Mouse (Mus musculus) embryonic facial prominence, embryonic 10.5 days (tissue): ENCODE data around the gene Ago1. TPM values are rescaled to one million over a fixed set of nuclear protein-coding genes. Genes with fewer than 3 reads are reported as not detected.

Source experiments
- DNase-seq: peaks from one replicate; pipeline ENCODE4 v3.0.0-alpha.2; 2017; ENCODE audit warnings: low spot score
- H3K27ac ChIP-seq: fragments of 300-500 bp; sonication (generic); replicated peaks from 2 replicates; pipeline ENCODE4 v1.5.1; 2016; ENCODE audit warnings: mild to moderate bottlenecking
- H3K27me3 ChIP-seq: fragments of 300-500 bp; sonication (generic); replicated peaks from 2 replicates; pipeline ENCODE4 v1.6.1; 2016; ENCODE audit warnings: low read depth, mild to moderate bottlenecking; ENCODE audit not compliant: poor library complexity, severe bottlenecking
- H3K36me3 ChIP-seq: fragments of 300-500 bp; sonication (generic); replicated peaks from 2 replicates; pipeline ENCODE4 v1.6.1; 2016; ENCODE audit warnings: mild to moderate bottlenecking, moderate library complexity
- H3K4me1 ChIP-seq: fragments of 300-500 bp; sonication (generic); 2 replicates; pipeline ENCODE4 v1.6.1; 2016
- H3K4me3 ChIP-seq: fragments of 300-500 bp; sonication (generic); 2 replicates; pipeline ENCODE4 v1.5.1; 2016; ENCODE audit warnings: mild to moderate bottlenecking, moderate library complexity
- H3K9me3 ChIP-seq: fragments of 300-500 bp; sonication (generic); 2 replicates; pipeline ENCODE4 v1.6.1; 2016; ENCODE audit warnings: mild to moderate bottlenecking
- WGBS: fragments of 180-500 bp; shearing (Covaris S2); methylation state at CpG from one replicate; pipeline ENCODE4 v1.1.7; 2016; 5-methylcytosine and 5-hydroxymethylcytosine counted together
- polyA plus RNA-seq: library from polyadenylated mRNA; unstranded; fragments of >200 nt; fragmentation: Nextera tagmentation; extraction: Ambion mirVana; gene quantifications from 2 replicates; pipeline ENCODE4 v1.2.1, GENCODE M21; 2016

Ago1 gene
- polyA plus RNA-seq, 1 experiment from 2014 or later, result 6.3 TPM

DNA sequence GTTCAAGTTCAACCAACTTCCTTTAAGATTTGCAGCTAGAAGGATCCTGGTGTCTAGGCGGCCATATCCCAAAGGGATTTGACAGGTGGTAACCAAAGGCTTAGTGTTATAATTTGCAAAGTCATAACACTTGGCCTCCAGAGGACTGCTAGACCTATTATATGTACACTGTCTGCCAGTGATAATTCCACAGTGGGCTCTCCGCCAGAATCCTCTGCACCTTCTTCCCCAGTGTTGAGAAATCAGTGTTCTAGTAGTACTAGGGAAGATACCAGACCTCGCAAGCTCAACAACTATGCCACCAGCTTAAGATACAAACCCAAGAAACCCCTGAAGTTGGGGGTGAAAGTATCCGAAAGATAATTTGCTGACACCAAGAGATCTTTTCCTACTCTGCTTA, 35.2 kb downstream of the Ago1 start:
- Histone ChIP-seq H3K27ac (no peak overlapping the region), H3K36me3 (peaks cover 33% of the 10 kb centered on the region), H3K27me3 (no peaks in the 10 kb centered on the region), H3K4me3 (no peak overlapping the region), H3K9me3 (no peaks in the 10 kb centered on the region), H3K4me1 (peaks cover 14% of the 10 kb centered on the region)
- no peak for DNase-seq
- 86% methylated on average over 4 of the region's 4 CpGs for WGBS

GRCm38 (mm10) chr4:126431746-126432145, 36.6 kb downstream of the Ago1 start:
- Histone ChIP-seq H3K4me1 (peaks cover 15% of the 10 kb centered on the region), H3K4me3 (no peak overlapping the region), H3K27me3 (no peaks in the 10 kb centered on the region), H3K9me3 (no peaks in the 10 kb centered on the region), H3K36me3 (peaks cover 18% of the 10 kb centered on the region), H3K27ac (no peak overlapping the region)
- no peak for DNase-seq
- 82% methylated on average over 4 of the region's 4 CpGs for WGBS

GRCm38 (mm10) chr4:126429347-126430079, 38.9 kb downstream of the Ago1 start, which contains the start of gene Ago3:
Gene Ago3, minus strand, starts transcription at chr4:126429556.
- peaks cover 15% of the 10 kb centered on the region for H3K4me1 ChIP-seq
- H3K27ac ChIP-seq, result peak within 1 kb of the TSS; percentile 85
- WGBS, result under 1% methylated on average over 65 of the region's 65 CpGs
- peak; percentile 96 for DNase-seq
- H3K27me3 ChIP-seq, result no peaks in the 10 kb centered on the region
- H3K4me3 ChIP-seq, result peak within 1 kb of the TSS; percentile 95
- no peaks in the 10 kb centered on the region for H3K36me3 ChIP-seq
- no peaks in the 10 kb centered on the region for H3K9me3 ChIP-seq

DNA sequence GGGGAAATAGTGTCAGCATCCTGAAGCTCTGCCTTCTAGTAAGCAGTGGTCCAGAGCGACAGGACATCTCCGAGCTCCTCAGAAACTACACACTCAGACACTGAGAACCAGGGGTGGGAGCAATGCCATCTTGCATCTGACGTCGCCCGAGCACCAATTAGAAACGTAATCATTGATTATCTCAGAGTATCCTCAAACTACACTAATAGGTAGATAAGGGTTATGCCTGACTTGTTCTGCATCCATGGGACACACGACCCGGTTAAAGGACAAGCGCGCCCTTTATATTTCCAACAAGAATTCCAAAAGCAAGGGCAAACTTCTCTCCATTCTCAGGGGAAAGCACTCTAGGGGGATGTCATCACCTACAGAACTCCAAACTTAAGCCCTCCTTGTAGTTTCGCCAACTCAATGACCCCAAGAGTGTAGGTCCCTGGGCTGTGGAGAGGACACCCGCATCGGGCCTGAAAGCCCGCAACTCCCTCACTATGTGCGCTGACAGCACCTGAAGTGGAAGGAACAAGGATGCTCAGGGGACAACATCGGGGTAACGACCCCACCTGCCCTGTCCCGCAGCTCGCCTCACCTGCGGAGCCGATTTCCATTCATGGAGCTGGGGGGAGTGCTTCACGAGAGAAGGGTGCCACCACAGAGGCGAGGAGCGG, 39.6 kb downstream of the Ago1 start:
- Histone ChIP-seq H3K4me3 (peak overlapping the region; percentile 95), H3K4me1 (peaks cover 15% of the 10 kb centered on the region), H3K27ac (peak overlapping the region; percentile 85), H3K9me3 (no peaks in the 10 kb centered on the region), H3K27me3 (no peaks in the 10 kb centered on the region), H3K36me3 (no peaks in the 10 kb centered on the region)
- WGBS, result 2% methylated on average over 24 of the region's 24 CpGs
- no peak for DNase-seq

- no peaks in the 10 kb centered on the region for H3K36me3 ChIP-seq
- H3K27ac ChIP-seq, result no peak overlapping the region
- no peak for DNase-seq
- H3K4me1 ChIP-seq, result peaks cover 8% of the 10 kb centered on the region
- 94% methylated on average over 2 of the region's 2 CpGs for WGBS
- no peaks in the 10 kb centered on the region for H3K9me3 ChIP-seq
- H3K4me3 ChIP-seq, result no peak overlapping the region
- no peaks in the 10 kb centered on the region for H3K27me3 ChIP-seq
These were observed 44.5 kb downstream of the Ago1 start for GRCm38 (mm10) chr4:126423866-126424265.

DNA sequence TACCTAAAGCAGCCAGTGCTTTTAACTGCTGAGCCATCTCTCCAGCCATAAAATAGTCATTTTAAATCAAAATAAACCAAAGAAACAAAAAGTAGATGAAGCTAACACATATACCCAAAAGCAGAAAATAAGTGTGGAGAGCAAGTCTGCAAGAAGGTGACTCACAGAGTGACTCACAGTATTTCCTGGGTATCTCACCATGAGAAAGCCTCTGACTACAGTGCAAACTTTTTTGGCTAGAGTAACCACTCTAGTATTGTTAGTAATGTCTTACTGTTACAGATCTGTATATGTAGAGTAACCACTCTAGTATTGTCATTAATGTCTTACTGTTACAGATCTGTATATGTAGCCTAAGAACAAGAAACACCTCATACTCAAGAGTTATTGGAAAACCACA, 52.7 kb downstream of the Ago1 start:
- Histone ChIP-seq H3K27me3 (no peaks in the 10 kb centered on the region), H3K9me3 (no peaks in the 10 kb centered on the region), H3K4me1 (no peaks in the 10 kb centered on the region), H3K27ac (no peak overlapping the region), H3K36me3 (peaks cover 15% of the 10 kb centered on the region; the same call in 1 of the 2 replicates), H3K4me3 (no peak overlapping the region)
- no peak for DNase-seq

DNA sequence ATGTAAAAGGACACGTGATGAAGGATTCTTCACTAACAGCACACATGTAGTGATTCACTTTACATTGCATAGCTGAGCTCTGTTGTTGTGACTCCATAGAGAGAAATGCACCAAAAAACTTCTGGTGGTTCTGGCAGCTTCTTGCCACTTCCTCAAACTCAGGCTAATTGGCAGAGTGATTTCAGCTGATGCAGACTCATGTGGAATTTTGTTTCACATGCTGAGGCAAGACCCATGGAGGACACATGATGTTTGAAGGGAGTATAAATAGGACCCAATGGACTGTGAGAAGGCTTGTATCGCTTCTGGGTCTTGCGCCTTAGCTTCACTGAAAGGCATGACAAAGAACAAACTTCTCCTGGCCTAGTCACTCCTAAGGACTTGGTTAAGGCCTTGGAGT, 55.9 kb downstream of the Ago1 start:
- Histone ChIP-seq H3K27me3 (no peaks in the 10 kb centered on the region), H3K27ac (no peak overlapping the region), H3K36me3 (peaks cover 15% of the 10 kb centered on the region), H3K9me3 (no peaks in the 10 kb centered on the region), H3K4me3 (no peak overlapping the region), H3K4me1 (no peaks in the 10 kb centered on the region)
- 92% methylated on average over 3 of the region's 3 CpGs for WGBS
- DNase-seq, result no peak

Other genes starting within 250 kb of the Ago1 start
- gene Map7d1, start 212.2 kb downstream of the Ago1 start, polyA plus RNA-seq, result 60.9 and 62.9 TPM in 2 replicates
- 91.8 and 92.3 TPM in 2 replicates for gene Trappc3, start 206.3 kb downstream of the Ago1 start, polyA plus RNA-seq
- 7.3 and 11.2 TPM in 2 replicates for gene Col8a2, start 181.8 kb downstream of the Ago1 start, polyA plus RNA-seq
- gene Adprhl2, start 146.9 kb downstream of the Ago1 start, polyA plus RNA-seq, result 92.3 and 93.2 TPM in 2 replicates
- 1.4 TPM in 2 replicates for gene Tekt2, start 142.9 kb downstream of the Ago1 start, polyA plus RNA-seq
- gene Ago3, start 39.0 kb downstream of the Ago1 start, polyA plus RNA-seq, result 15.1 and 15.6 TPM in 2 replicates
- 1.3 and 1.6 TPM in 2 replicates for gene Ago4, start 64.9 kb upstream of the Ago1 start, polyA plus RNA-seq
- 56.2 and 58.8 TPM in 2 replicates for gene Clspn, start 88.4 kb upstream of the Ago1 start, polyA plus RNA-seq
- gene 5730409E04Rik, start 141.2 kb upstream of the Ago1 start, polyA plus RNA-seq, result 1.6 and 1.7 TPM in 2 replicates
- 587 and 594 TPM in 2 replicates for gene Psmb2, start 209.0 kb upstream of the Ago1 start, polyA plus RNA-seq